Mouse (Mus musculus) activated CD4-positive, CD25-positive, alpha-beta regulatory T cell, adult 4 months (primary cell): Measurements from ENCODE around the gene 2610001J05Rik. TPM values are rescaled to one million over a fixed set of nuclear protein-coding genes. Genes with fewer than 3 reads are reported as not detected.

ENCODE experiments used
- ATAC-seq: one replicate; pipeline ENCODE4 v1.8.0; 2017
- polyA plus RNA-seq, 2 experiments: library from polyadenylated mRNA; unstranded; fragments of 100-300 nt; shearing (Covaris generic); gene quantifications; one replicate each; pipeline ENCODE4 v1.2.1; 2017

2610001J05Rik gene
- polyA plus RNA-seq, 2 experiments from 2014 or later = 79.4 to 89.7 TPM

GRCm38 (mm10) chr6:13835720-13836665, 35.3 kb downstream of the 2610001J05Rik start:
- no peak for ATAC-seq

- no peak for ATAC-seq
Measured at GRCm38 (mm10) chr6:13832770-13833169, 38.5 kb downstream of the 2610001J05Rik start.

- ATAC-seq = no peak
Measured at GRCm38 (mm10) chr6:13828877-13829276, 42.4 kb downstream of the 2610001J05Rik start.

Other genes starting within 250 kb of the 2610001J05Rik start
- 10 to 100 TPM in 1 of 2 experiments, 1 to 10 TPM in 1; 7.7 to 11.3 TPM for gene Bmt2, start 193.6 kb downstream of the 2610001J05Rik start, polyA plus RNA-seq
- gene Gpr85, start 31.6 kb downstream of the 2610001J05Rik start, polyA plus RNA-seq = not detected